In the genomic region with DNA sequence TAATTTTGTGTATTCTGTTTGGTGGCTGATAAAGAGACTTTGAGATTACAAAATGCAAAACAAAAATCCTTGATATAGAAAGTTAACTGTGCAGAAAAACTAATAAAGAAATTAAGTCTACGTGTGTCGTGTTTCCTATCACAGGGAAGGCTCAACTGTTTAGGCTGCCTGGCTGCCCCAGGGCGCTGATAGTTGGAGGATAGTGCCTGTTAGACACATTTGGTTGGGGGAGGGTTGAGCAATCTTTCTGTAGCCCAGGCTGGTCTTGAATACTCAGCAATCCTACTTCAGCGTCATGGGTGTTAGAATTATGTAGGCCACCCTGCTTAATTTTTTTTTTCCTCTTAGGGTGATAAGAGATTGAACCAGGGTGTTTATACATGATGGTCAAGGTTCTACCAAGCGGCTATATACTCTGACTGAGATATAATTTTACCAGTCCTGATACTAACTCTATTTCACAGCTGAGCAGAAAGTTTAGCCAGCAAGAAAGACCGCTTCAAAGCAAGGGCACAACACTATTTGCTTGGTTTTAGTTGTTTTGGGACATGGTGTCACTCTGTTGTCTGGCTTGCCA, we compare ENCODE assay signal across 7 mouse cellular contexts. TPM values are rescaled to one million over a fixed set of nuclear protein-coding genes. Genes with fewer than 3 reads are reported as not detected.
DNase-seq lines count a peak whose midpoint lies in the region; ATAC-seq lines count a peak whose summit lies in the region.

No protein-coding gene starts in this region.

- peak overlapping the region; percentile 62 for H3K4me2 ChIP-seq in neural tube, embryonic 11.5 days (ENCODE audit: low read depth)
- H3K4me2 ChIP-seq in forebrain, embryonic 15.5 days (replicated peaks) = peak overlapping the region; percentile 81
- H3K4me2 ChIP-seq in stomach, embryonic 15.5 days = peak overlapping the region; percentile 89

- no peak overlapping the region; the same call in 1 of the 2 replicates for H3K4me3 ChIP-seq in neural tube, embryonic 11.5 days (ENCODE audit: low read depth, low read length)
- H3K4me3 ChIP-seq in forebrain, embryonic 15.5 days = peak overlapping the region; percentile 92
- peak overlapping the region; percentile 89; the same call in 1 of the 2 replicates for H3K4me3 ChIP-seq in stomach, embryonic 15.5 days (replicated peaks)

- DNase-seq in neural tube, embryonic 11.5 days (ENCODE audit: low spot score) = no peak
- DNase-seq in neural tube, embryonic 10.5 days (ENCODE audit: extremely low spot score, low spot score) = no peak
- peak; percentile 24 for DNase-seq in liver
- DNase-seq in thymus, postnatal 10 days (ENCODE audit: low spot score in 2 of 2) = no peak
- DNase-seq in ovary, postnatal 14 days (ENCODE audit: low spot score) = no peak

- no peak for ATAC-seq in neural tube, embryonic 11.5 days (ENCODE audit: insufficient read depth, low FRiP score, low TSS enrichment)
- ATAC-seq in forebrain, embryonic 15.5 days (replicated peaks) = no peak
- ATAC-seq in stomach, embryonic 15.5 days (ENCODE audit: insufficient read depth, low FRiP score, low read depth) = no peak

- peaks cover 5% of the 10 kb centered on the region for H3K36me3 ChIP-seq in neural tube, embryonic 11.5 days (ENCODE audit: control insufficient read depth, insufficient read depth, low read length)
- peaks cover 34% of the 10 kb centered on the region for H3K36me3 ChIP-seq in forebrain, embryonic 15.5 days
- peaks cover 14% of the 10 kb centered on the region for H3K36me3 ChIP-seq in stomach, embryonic 15.5 days

- no peaks in the 10 kb centered on the region for H3K9me3 ChIP-seq in neural tube, embryonic 11.5 days (ENCODE audit: control insufficient read depth, low read length)
- H3K9me3 ChIP-seq in forebrain, embryonic 15.5 days = no peaks in the 10 kb centered on the region
- no peaks in the 10 kb centered on the region for H3K9me3 ChIP-seq in stomach, embryonic 15.5 days

- no peak overlapping the region for H3K9ac ChIP-seq in neural tube, embryonic 11.5 days (ENCODE audit: low read length)
- peak overlapping the region; percentile 83 for H3K9ac ChIP-seq in forebrain, embryonic 15.5 days (replicated peaks)
- no peak overlapping the region for H3K9ac ChIP-seq in stomach, embryonic 15.5 days

- no peaks in the 10 kb centered on the region for H3K27me3 ChIP-seq in neural tube, embryonic 11.5 days (ENCODE audit: control insufficient read depth, insufficient read depth, low read length)
- H3K27me3 ChIP-seq in forebrain, embryonic 15.5 days = no peaks in the 10 kb centered on the region
- no peaks in the 10 kb centered on the region for H3K27me3 ChIP-seq in stomach, embryonic 15.5 days (replicated peaks)

- H3K4me1 ChIP-seq in neural tube, embryonic 11.5 days (ENCODE audit: control insufficient read depth, insufficient read depth, low read length) = peaks cover 13% of the 10 kb centered on the region
- H3K4me1 ChIP-seq in forebrain, embryonic 15.5 days = peaks cover 16% of the 10 kb centered on the region
- peaks cover 13% of the 10 kb centered on the region for H3K4me1 ChIP-seq in stomach, embryonic 15.5 days

- WGBS in neural tube, embryonic 11.5 days = 89% methylated on average over 6 of the region's 6 CpGs
- 89% methylated on average over 6 of the region's 6 CpGs for WGBS in forebrain, embryonic 15.5 days
- WGBS in stomach, embryonic 15.5 days = 85% methylated on average over 6 of the region's 6 CpGs

- no peak overlapping the region for H3K27ac ChIP-seq in neural tube, embryonic 11.5 days (ENCODE audit: low read depth, low read length)
- H3K27ac ChIP-seq in forebrain, embryonic 15.5 days (replicated peaks) = no peak overlapping the region
- H3K27ac ChIP-seq in stomach, embryonic 15.5 days = no peak overlapping the region

RNA-seq across cellular contexts. Expression of a gene that starts 0.8 kb away (rescaled TPM):
- 19.3 and 20.2 TPM in 2 replicates for polyA plus RNA-seq in neural tube, embryonic 11.5 days (2014; fragmentation: Nextera tagmentation; extraction: Ambion mirVana)
- polyA plus RNA-seq in forebrain, embryonic 15.5 days (2015; fragmentation: Nextera tagmentation; extraction: Ambion mirVana) = 26.1 and 28.8 TPM in 2 replicates
- 20.9 and 23.8 TPM in 2 replicates for polyA plus RNA-seq in stomach, embryonic 15.5 days (2015; fragmentation: Nextera tagmentation; extraction: Ambion mirVana)

RNA-seq across cellular contexts. Expression of a gene that starts 38.1 kb away (rescaled TPM):
- 69.5 and 87.3 TPM in 2 replicates for polyA plus RNA-seq in neural tube, embryonic 11.5 days (2014; fragmentation: Nextera tagmentation; extraction: Ambion mirVana)
- polyA plus RNA-seq in forebrain, embryonic 15.5 days (2015; fragmentation: Nextera tagmentation; extraction: Ambion mirVana) = 200 and 204 TPM in 2 replicates
- 16.7 and 17.5 TPM in 2 replicates for polyA plus RNA-seq in stomach, embryonic 15.5 days (2015; fragmentation: Nextera tagmentation; extraction: Ambion mirVana)
